Mouse (Mus musculus) retina, adult 2 months (tissue): ENCODE measurements around the gene Tspan11.

Experiments used
- DNase-seq: peaks from one replicate; pipeline ENCODE4 v3.0.0-alpha.2; 2012; ENCODE audit warnings: low read depth, low spot score

Gene Tspan11

GRCm38 (mm10) chr6:127887511-127888421 lies at the start of gene Tspan11:
Gene Tspan11, plus strand, starts transcription at chr6:127887589.
- DNase-seq = no peak

DNA sequence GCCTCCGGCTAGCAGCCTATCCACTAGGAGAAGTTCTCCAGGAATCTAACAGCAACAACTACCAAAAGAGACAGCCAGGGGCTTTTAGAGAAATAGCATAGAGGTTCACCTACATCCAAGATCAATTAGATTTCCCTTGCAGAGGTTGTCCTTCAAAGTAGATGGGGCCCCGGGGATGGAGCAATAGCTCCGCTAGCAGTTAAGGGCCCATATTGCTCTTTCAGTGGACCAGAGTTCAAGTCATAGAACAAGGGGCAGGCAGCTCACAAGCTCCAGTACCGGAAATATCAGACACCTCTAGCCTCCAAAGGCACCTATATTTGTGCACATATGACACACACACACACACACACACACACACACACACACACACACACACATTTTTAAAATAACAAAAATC lies 49.5 kb upstream of the Tspan11 start:
- no peak for DNase-seq

- DNase-seq = no peak
These were observed 47.9 kb upstream of the Tspan11 start for GRCm38 (mm10) chr6:127839538-127839937.

DNA sequence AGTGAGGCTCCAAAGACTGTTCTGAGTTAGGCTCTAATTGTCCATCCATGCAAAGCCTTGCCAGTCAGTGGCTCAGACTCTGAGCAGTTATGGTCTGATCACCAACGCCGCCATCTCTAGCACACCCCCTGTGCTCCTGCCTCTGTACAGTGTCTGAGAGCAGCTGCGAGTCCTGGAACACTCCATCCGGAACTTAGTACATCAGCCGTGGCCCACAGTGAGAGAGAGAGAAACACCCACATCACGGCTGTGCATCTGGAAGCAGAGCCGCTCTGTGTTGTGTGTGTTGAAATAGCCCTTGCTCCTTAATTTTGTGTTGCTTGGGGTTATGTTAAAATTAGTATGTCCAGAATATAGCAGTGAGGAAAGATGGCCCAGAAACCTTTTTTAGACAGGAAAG lies 47.2 kb upstream of the Tspan11 start:
- no peak for DNase-seq

- DNase-seq = no peak
These were observed 46.1 kb upstream of the Tspan11 start for GRCm38 (mm10) chr6:127841326-127841725.

- no peak for DNase-seq
These were observed 40.9 kb upstream of the Tspan11 start for GRCm38 (mm10) chr6:127846521-127846920.

GRCm38 (mm10) chr6:127849496-127849895 lies 37.9 kb upstream of the Tspan11 start:
- DNase-seq = no peak

DNA sequence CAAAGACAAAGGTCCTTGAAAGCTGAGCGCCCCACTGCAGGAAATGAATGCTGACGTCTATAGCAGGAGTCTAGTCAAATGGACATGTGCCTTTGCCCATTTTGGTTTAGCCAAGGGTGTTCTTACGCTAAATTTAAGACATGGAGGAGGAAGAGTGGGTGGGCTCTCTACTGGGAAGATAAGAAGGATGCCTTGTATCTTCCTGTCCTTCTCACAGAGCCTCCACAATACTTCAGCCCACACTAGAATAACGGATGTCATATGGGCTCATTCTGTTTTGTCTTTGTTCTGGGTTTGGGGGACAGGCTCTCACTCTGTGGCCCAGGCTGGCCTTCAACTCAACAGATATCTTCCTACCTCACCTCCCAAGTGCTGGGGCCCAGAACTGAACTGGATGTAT lies 35.8 kb upstream of the Tspan11 start:
- DNase-seq = no peak

- no peak for DNase-seq
These were observed 34.1 kb upstream of the Tspan11 start for GRCm38 (mm10) chr6:127853241-127853640.

DNA sequence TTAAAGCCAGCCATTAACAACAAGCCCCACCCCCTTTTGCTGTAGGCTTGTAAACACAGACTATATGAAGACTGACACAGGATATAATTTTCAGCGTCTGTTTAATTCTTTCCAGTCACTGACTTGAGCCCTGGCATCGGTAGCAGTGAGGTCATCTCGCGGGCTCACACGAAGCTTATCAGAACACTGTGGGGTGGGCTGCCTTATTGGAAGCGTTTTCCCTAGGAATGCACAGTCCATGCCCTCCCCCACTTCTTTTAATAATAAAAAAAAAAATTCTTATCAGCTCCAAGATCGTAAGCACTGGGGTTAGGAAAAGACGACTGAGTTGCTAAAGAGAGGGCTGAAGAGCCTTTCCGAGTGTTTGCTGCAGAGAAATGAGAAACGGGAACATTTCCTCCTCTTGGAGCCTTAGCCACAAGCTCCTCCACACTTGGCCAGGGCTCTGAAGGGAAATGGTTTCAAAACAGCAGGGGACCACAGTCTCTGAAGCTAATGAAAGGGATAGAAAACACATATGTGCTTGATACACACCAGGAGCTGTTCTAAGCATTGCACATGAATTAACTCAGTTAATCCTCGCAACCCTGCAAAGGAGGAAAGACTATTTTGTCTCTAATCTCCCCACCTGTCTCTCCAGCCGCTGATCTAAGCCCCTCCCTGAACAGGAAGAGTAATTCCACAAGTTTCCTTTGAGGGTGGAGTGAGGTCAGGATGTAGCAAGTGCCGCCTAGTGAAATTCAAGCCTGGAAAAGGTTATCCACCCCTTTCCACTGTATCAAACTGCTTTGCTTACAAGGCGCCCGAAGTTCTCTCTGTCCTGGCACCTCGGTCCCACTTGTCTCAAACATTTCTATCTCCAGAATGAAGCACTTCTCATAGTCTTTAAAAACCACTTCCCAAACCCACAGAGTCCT lies 33.4 kb upstream of the Tspan11 start:
- DNase-seq = peak; percentile 41

DNA sequence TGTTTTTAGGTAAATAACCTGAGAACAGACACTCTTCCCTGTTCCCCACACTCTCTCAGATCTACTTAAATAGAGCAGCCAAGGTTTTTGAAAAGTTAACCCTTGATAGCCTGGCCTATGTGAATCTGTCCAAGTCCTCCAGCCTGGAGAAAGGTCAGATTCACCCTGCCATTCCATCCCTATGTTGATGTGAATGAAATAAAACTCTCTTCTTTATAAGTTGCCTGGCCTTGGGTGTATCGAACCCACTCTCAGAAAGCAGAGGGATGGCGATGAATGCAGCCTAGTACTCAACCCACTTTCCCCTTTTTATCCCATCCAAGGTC lies 32.7 kb upstream of the Tspan11 start:
- no peak for DNase-seq

DNA sequence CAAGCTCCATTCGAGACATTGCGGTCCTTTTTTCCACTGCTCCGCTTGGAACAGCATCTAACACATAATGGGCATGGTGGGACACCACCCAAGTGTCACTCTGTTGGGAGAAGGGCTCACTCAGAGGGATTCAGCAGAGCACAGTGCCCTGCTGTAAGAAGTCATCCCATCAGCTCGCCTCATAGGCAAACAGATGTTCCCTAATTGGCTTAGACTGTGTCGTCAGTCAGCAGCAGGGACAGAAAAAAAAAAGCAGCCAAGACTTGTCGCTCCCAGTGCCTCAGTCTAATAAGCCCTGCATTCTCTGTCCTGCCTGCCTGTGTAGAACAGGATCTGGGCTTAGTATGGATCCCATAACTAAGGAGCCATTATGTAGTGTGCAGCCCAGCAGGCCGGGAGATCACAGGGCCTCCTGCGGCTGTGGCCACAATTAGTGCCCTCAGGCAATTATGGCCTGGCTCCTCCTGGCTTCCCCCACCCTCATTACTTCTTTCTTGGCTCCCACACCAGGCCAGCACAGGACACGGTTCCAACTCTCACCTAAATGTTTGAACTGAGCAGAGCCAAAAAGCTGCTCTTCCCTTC lies 31.6 kb upstream of the Tspan11 start:
- peak; percentile 56 for DNase-seq

DNA sequence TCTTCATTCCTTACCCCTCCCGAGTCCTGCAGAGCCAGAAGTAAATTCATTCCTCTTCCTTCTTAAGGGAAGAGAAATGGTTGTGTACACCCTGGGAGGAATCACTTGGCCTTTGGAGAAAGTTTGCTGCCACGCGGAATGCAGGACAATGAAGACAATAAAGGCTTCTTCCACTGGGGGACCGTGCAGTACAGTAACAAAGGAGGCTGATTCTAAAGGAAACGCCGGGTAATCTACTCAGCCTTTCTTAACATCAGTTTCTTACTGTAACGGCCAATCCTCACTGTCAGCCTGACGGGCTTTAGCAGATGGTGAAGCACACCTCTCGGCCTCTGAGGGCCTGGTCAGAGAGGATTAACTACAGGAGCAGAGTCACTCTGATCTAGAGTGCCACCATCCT lies 25.4 kb upstream of the Tspan11 start:
- no peak for DNase-seq

DNA sequence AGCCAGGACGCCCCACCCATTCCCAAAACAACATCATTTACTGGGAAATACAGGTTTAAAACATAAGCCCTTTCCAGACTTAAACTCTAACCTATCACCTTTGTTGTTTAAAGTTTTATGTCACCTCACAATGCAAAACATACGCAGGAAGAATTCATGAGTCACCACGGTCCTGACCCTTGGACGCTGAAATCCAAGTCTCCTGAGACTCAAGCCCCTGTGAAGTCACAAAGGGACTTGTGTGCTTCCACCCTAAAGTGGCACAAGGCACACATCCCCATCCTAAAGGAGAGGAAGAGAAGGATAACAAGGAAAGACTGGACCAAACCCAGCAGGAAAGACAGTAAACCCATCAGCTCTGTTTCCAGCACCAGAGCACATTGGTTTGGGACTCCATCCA lies 22.0 kb upstream of the Tspan11 start:
- DNase-seq = no peak

GRCm38 (mm10) chr6:127868546-127868945 lies 18.8 kb upstream of the Tspan11 start:
- DNase-seq = no peak

GRCm38 (mm10) chr6:127869121-127869520 lies 18.3 kb upstream of the Tspan11 start:
- no peak for DNase-seq

- DNase-seq = no peak
These were observed 16.8 kb upstream of the Tspan11 start for GRCm38 (mm10) chr6:127870345-127871324.

DNA sequence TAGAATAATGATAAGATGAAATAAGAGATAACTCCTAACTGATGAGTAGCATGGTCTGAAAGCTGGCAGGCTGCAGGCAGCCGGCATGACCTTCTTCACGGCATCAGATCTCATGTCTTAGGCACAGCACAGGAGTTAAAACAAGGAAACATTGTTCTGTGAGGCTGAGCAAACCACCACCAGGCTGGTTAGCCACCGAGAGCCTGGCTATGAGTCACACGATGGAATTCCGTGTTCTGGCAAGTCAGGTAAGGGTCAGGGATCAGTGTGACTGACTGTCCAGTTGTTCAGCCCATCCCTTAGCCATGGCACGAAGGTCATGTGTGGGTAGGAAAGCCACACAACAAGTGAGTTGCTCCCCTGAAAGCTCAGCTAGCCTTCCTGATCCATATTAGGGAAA lies 16.0 kb upstream of the Tspan11 start:
- no peak for DNase-seq

DNA sequence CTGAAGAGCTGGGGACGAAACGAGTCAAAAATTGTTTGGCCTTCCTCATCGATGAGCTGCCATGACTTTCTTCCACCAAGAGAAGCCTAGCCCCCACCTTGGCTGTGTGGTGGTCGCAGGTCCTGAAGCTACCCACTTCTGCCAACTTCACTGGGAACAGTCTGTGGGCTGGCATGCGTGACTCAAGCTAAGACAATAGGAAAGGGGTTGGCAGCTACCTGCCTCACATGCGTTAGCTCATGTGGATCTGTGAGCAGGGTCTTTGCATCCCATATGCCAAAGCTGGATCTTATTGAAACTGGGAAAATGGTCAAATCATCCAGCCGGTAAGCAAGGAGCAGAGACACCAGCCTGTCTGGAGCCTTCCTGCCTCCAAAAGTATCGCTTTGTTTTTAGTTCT lies 14.8 kb upstream of the Tspan11 start:
- no peak for DNase-seq

DNA sequence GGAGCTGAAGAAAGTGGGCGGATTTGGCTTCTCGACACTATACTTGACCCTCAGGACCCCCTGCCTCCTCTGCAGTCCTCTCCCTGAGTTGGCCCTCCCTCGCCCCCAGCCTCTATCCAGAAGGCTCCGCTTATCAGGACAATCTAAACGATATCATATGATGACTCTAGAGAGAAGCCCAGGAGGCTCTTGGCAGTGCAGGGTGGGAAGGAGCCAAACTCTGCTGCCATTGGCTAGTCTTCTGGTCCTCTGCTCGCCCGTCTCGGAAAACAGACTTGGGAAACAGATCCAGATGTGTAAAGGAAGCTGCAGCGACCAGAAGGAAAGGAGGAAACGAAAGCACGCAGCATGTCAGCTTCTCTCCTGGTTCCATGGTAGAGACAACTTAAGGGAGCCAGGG lies 11.5 kb upstream of the Tspan11 start:
- DNase-seq = no peak

GRCm38 (mm10) chr6:127876436-127876835 lies 11.0 kb upstream of the Tspan11 start:
- DNase-seq = no peak
